Mouse (Mus musculus) brain, embryonic 14.5 days (tissue): ENCODE measurements around the gene Itgb6.

Source experiments
- CTCF ChIP-seq: fragments of 200-500 bp; IDR thresholded peaks from 2 replicates; pipeline ENCODE4 v1.5.1; 2012; ENCODE audit warnings: inconsistent platforms, mild to moderate bottlenecking, moderate library complexity, borderline replicate concordance; ENCODE audit not compliant: insufficient read depth, insufficient read length; ENCODE audit errors: extremely low read depth
- POLR2A ChIP-seq: fragments of 200-500 bp; IDR thresholded peaks from 2 replicates; pipeline ENCODE4 v1.6.1; 2012; ENCODE audit warnings: mild to moderate bottlenecking, inconsistent platforms, borderline replicate concordance; ENCODE audit not compliant: poor library complexity, insufficient read depth, insufficient read length, severe bottlenecking; ENCODE audit errors: extremely low read depth

DNA sequence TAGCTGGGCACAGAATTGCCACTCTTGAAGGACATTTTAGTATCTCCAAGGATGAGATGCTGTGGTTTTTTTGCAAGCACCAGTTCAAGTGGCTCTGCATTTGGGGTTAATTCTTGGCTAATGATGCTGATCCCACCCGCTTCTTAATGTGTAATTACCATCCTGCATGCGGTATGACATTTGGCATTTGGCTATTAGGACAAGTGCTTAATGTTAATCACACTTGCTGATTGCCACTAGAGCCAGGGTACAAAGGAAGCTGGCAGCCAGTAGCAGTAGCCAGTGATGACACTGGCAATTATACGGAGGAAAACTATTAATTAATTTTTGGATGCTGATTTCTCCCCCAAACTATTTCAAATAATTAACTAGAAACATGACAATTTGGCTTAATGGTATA lies 86.0 kb downstream of the Itgb6 start:
- TF ChIP-seq POLR2A (no peak), CTCF (no peak)
